Mouse (Mus musculus) lung, embryonic 14.5 days (tissue): Measurements from ENCODE around the gene Il4ra. TPM values are rescaled to one million over a fixed set of nuclear protein-coding genes. Genes with fewer than 3 reads are reported as not detected.

Experiments used
- ATAC-seq: fragments of 200-750 bp; cut with Nextera tagmentation; 2 replicates; pipeline ENCODE4 v1.8.0; 2017; ENCODE audit warnings: mild to moderate bottlenecking, moderate TSS enrichment, moderate library complexity; ENCODE audit not compliant: insufficient read depth
- DNase-seq: peaks from one replicate; pipeline ENCODE4 v3.0.0-alpha.2; 2015
- H3K27ac ChIP-seq: fragments of 300-500 bp; sonication (generic); 2 replicates; pipeline ENCODE4 v1.5.1; 2014; ENCODE audit warnings: low read depth, mild to moderate bottlenecking, moderate library complexity
- H3K27me3 ChIP-seq: fragments of 300-500 bp; sonication (generic); 2 replicates; pipeline ENCODE4 v1.6.1; 2014; ENCODE audit warnings: low read length, control low read depth; ENCODE audit not compliant: insufficient read depth
- H3K36me3 ChIP-seq: fragments of 300-500 bp; sonication (generic); 2 replicates; pipeline ENCODE4 v1.6.1; 2014; ENCODE audit warnings: control low read depth; ENCODE audit not compliant: insufficient read depth
- H3K4me1 ChIP-seq: fragments of 300-500 bp; sonication (generic); 2 replicates; pipeline ENCODE4 v1.6.1; 2014; ENCODE audit warnings: antibody characterized with exemption, control low read depth; ENCODE audit not compliant: insufficient read depth
- H3K4me2 ChIP-seq: fragments of 300-500 bp; sonication (generic); 2 replicates; pipeline ENCODE4 v1.6.1; 2014; ENCODE audit warnings: mild to moderate bottlenecking
- H3K4me3 ChIP-seq: fragments of 300-500 bp; sonication (generic); 2 replicates; pipeline ENCODE4 v1.5.1; 2014; ENCODE audit warnings: low read depth, low read length
- H3K9ac ChIP-seq: fragments of 300-500 bp; sonication (generic); 2 replicates; pipeline ENCODE4 v1.6.1; 2014
- H3K9me3 ChIP-seq: fragments of 300-500 bp; sonication (generic); 2 replicates; pipeline ENCODE4 v1.6.1; 2016; ENCODE audit warnings: low read depth, low read length, control low read depth
- CTCF ChIP-seq: IDR thresholded peaks from 2 replicates; pipeline ENCODE4 v1.5.1; 2016; ENCODE audit warnings: antibody characterized with exemption, low read depth
- WGBS: fragments of 180-500 bp; shearing (Covaris S2); extraction: QIAGEN DNeasy Blood & Tissue Kit; methylation state at CpG from one replicate; pipeline ENCODE4 v1.1.7; 2014; 5-methylcytosine and 5-hydroxymethylcytosine counted together
- polyA plus RNA-seq: library from polyadenylated mRNA; unstranded; fragments of >200 nt; fragmentation: Nextera tagmentation; extraction: Ambion mirVana; gene quantifications from 2 replicates; pipeline ENCODE4 v1.2.1, GENCODE M21; 2014

Il4ra gene
- polyA plus RNA-seq, 1 experiment from 2014 or later = 11.3 TPM

DNA sequence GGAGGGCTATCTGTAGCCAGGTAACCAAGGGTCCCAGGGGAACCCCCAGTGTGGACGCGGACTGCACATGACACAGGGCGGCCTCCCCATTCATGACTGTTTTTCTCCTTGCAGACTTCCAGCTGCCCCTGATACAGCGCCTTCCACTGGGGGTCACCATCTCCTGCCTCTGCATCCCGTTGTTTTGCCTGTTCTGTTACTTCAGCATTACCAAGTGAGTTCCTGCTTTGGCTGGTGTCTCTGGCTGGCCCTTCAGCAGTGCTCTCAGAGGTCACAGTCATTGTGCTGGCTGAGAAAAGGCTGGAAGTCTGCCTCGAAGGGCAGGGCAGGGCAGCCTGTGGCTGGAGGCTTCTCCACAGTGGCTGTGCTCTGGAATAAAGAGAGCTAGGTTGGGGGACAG, 20.8 kb downstream of the Il4ra start:
- H3K4me3 ChIP-seq = no peak overlapping the region
- no peak for TF ChIP-seq CTCF
- 65% methylated on average over 6 of the region's 6 CpGs for WGBS
- no peak overlapping the region for H3K4me2 ChIP-seq
- H3K9ac ChIP-seq = no peak overlapping the region
- H3K27me3 ChIP-seq = no peaks in the 10 kb centered on the region
- peaks cover 15% of the 10 kb centered on the region for H3K4me1 ChIP-seq
- no peak for ATAC-seq
- H3K27ac ChIP-seq = no peak overlapping the region
- no peak for DNase-seq
- H3K36me3 ChIP-seq = peaks cover 37% of the 10 kb centered on the region; the same call in 1 of the 2 replicates
- H3K9me3 ChIP-seq = no peaks in the 10 kb centered on the region

DNA sequence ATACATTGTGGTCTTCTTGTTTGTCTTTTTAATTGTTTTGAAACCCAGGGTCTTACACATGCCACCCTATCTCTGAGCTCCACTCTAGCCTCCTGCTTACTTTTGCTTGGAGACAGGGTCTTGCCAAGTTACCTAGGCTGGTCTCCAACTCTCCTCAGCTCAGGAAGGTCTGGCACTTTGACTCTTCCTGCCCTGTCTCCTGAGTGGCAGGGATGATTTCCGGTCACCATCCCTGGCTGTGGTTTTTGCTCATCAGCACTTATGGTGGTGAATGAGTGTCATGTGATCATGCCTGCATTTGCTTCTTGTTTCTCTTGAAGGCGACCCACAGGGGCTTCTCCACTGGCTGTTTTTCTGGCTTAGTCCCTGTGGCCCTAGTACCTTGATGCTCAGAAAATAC, 21.9 kb downstream of the Il4ra start:
- ATAC-seq (no peak), DNase-seq (no peak)
- no peak overlapping the region for H3K27ac ChIP-seq
- no peaks in the 10 kb centered on the region for H3K27me3 ChIP-seq
- no peak for TF ChIP-seq CTCF
- H3K4me2 ChIP-seq = no peak overlapping the region
- no peaks in the 10 kb centered on the region for H3K9me3 ChIP-seq
- peaks cover 35% of the 10 kb centered on the region; the same call in 1 of the 2 replicates for H3K36me3 ChIP-seq
- no peak overlapping the region for H3K4me3 ChIP-seq
- WGBS = 59% methylated on average over 2 of the region's 2 CpGs
- no peak overlapping the region for H3K9ac ChIP-seq
- peaks cover 18% of the 10 kb centered on the region for H3K4me1 ChIP-seq

DNA sequence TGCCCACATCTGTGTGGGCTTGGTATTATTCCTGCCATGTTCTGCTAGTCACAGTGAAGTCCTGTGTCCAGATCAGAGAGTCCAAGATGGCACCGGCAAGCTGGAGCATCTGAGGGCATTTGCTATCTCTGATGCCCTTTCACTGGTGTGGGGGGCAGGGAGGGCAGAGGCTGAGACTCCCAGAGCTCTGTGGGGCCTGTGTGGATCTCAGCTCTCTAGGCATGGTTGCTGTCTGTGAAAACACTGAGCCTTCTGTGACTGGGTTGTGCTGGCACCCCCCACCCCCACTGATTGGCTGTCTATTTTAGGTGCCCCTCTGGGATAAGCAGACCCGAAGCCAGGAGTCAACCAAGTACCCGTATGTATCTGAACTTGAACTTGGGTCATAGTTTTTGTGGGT, 22.9 kb downstream of the Il4ra start:
- TF ChIP-seq CTCF = no peak
- ATAC-seq = no peak
- Histone ChIP-seq H3K9ac (no peak overlapping the region), H3K4me1 (peaks cover 18% of the 10 kb centered on the region), H3K4me3 (no peak overlapping the region), H3K4me2 (no peak overlapping the region), H3K27me3 (no peaks in the 10 kb centered on the region), H3K27ac (no peak overlapping the region), H3K9me3 (no peaks in the 10 kb centered on the region), H3K36me3 (peaks cover 31% of the 10 kb centered on the region; the same call in 1 of the 2 replicates)
- no peak for DNase-seq
- WGBS = 78% methylated on average over 3 of the region's 3 CpGs

DNA sequence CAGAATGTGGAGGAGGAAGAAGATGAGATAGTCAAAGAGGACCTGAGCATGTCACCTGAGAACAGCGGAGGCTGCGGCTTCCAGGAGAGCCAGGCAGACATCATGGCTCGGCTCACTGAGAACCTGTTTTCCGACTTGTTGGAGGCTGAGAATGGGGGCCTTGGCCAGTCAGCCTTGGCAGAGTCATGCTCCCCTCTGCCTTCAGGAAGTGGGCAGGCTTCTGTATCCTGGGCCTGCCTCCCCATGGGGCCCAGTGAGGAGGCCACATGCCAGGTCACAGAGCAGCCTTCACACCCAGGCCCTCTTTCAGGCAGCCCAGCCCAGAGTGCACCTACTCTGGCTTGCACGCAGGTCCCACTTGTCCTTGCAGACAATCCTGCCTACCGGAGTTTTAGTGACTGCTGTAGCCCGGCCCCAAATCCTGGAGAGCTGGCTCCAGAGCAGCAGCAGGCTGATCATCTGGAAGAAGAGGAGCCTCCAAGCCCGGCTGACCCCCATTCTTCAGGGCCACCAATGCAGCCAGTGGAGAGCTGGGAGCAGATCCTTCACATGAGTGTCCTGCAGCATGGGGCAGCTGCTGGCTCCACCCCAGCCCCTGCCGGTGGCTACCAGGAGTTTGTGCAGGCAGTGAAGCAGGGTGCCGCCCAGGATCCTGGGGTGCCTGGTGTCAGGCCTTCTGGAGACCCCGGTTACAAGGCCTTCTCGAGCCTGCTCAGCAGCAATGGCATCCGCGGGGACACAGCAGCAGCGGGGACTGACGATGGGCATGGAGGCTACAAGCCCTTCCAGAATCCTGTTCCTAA, 24.0 kb downstream of the Il4ra start:
- 0 out of 2 replicates have a peak, but pooled peaks have one; percentile 4 for TF ChIP-seq CTCF
- H3K4me3 ChIP-seq = no peak overlapping the region
- no peak for ATAC-seq
- no peak for DNase-seq
- H3K27me3 ChIP-seq = no peaks in the 10 kb centered on the region
- peak overlapping the region; percentile 42; the same call in 1 of the 2 replicates for H3K27ac ChIP-seq
- H3K9me3 ChIP-seq = no peaks in the 10 kb centered on the region
- WGBS = 69% methylated on average over 16 of the region's 16 CpGs
- H3K36me3 ChIP-seq = peaks cover 22% of the 10 kb centered on the region; the same call in 1 of the 2 replicates
- no peak overlapping the region for H3K9ac ChIP-seq
- peaks cover 22% of the 10 kb centered on the region for H3K4me1 ChIP-seq
- no peak overlapping the region for H3K4me2 ChIP-seq

DNA sequence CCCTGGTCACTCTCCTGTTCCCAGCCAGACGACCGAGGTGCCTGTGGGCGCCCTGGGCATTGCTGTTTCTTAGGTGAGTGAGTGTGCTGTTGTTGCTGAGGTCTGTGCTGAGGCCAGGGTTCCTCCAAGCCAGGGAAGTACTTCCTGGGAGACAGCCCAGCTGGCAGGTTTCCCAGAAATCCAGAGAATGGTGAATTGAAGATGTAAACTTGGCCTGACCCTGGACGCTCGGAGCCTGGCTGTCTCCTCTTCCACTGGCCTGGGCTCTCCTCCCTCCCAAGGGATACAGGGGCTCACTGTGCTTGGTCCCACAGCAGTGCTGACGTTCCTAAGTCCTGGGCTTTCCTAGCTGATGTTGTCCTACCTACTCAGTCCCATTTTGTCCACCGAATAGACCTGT, 25.1 kb downstream of the Il4ra start:
- no peaks in the 10 kb centered on the region for H3K27me3 ChIP-seq
- TF ChIP-seq CTCF = no peak
- no peak overlapping the region for H3K9ac ChIP-seq
- DNase-seq = peak; percentile 87
- peak overlapping the region; percentile 42; the same call in 1 of the 2 replicates for H3K27ac ChIP-seq
- peaks cover 15% of the 10 kb centered on the region; the same call in 1 of the 2 replicates for H3K36me3 ChIP-seq
- peak; percentile 60 for ATAC-seq
- WGBS = 40% methylated on average over 7 of the region's 7 CpGs
- no peak overlapping the region for H3K4me3 ChIP-seq
- H3K4me2 ChIP-seq = no peak overlapping the region
- H3K9me3 ChIP-seq = no peaks in the 10 kb centered on the region
- H3K4me1 ChIP-seq = peaks cover 26% of the 10 kb centered on the region

DNA sequence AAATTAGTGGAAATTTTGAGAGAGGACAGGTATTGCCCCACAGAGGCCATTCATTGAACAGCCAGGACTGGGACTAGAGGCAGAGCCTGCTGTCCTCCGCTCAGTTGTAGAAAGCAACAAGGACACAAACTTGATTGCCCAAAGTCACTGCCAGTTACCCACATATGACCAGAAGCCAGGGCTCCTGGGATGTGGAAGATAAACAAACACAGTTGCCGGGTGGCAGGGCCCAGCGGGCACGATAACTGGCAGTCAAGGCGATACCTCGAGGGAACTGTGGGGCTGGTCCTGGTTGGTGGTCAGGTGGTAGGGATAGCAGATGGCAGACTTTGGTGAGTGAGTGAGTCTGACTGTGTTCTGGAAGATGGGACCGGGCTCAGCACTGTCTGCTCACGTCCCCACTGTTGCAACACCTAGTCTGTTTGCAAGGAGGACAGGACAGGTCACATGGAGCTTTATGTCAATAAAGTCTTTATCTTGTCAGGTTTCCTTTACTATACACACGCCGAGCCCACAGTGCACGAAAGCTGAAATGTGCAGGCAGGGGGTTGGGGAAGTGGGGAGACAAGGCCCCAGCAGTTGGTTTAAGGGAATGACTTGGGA, 25.7 kb downstream of the Il4ra start:
- no peak for TF ChIP-seq CTCF
- Histone ChIP-seq H3K36me3 (peaks cover 15% of the 10 kb centered on the region; the same call in 1 of the 2 replicates), H3K4me3 (no peak overlapping the region), H3K27me3 (no peaks in the 10 kb centered on the region), H3K27ac (peak overlapping the region; percentile 42; the same call in 1 of the 2 replicates), H3K9me3 (no peaks in the 10 kb centered on the region), H3K4me1 (peaks cover 26% of the 10 kb centered on the region), H3K9ac (no peak overlapping the region), H3K4me2 (no peak overlapping the region)
- WGBS = 59% methylated on average over 11 of the region's 11 CpGs
- ATAC-seq (no peak), DNase-seq (no peak)

DNA sequence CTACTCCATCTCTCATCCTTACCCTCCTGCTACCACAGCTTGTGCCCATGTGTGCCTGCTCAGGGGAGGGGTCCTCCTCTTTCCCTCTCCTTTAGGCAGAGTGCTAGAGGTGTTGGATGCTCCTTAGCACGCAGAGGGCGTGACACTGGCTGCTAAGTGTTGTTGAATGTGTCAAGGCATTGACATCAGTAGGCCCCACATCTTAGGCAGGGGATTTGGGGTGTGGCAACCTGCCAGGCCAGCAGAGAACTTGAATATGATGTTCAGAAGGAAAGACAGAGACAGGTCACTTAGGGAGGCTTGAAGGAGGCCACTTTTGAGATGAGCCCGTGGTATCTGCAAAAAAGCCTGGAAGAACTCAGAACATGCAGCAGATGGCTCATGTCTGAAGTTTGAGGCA, 26.2 kb downstream of the Il4ra start:
- no peaks in the 10 kb centered on the region for H3K27me3 ChIP-seq
- ATAC-seq = no peak
- no peak for DNase-seq
- no peaks in the 10 kb centered on the region for H3K9me3 ChIP-seq
- no peak for TF ChIP-seq CTCF
- peaks cover 26% of the 10 kb centered on the region for H3K4me1 ChIP-seq
- peaks cover 11% of the 10 kb centered on the region; the same call in 1 of the 2 replicates for H3K36me3 ChIP-seq
- H3K4me3 ChIP-seq = no peak overlapping the region
- no peak overlapping the region for H3K9ac ChIP-seq
- no peak overlapping the region for H3K27ac ChIP-seq
- H3K4me2 ChIP-seq = no peak overlapping the region
- 51% methylated on average over 3 of the region's 3 CpGs for WGBS
